Mouse (Mus musculus): ENCODE measurements at regions not wholly inside any gene's neighbourhood (a gene's known extent, or its start where the extent isn't known, plus 50 kb on each side); places are given as distances from the start of the nearest gene placed in this dataset.
A peak's percentile ranks its signal among the peaks of the same experiment; 100 is the strongest.

- DNase-seq (ENCODE audit: low spot score in 2 of 2) = peak; percentile 57 to 67
Measured at GRCm38 (mm10) chr3:41182036-41182899, 99.4 kb upstream of the Pgrmc2 start.

- DNase-seq (ENCODE audit: low spot score in 2 of 2) = no peak
Measured at GRCm38 (mm10) chr3:41181438-41181837, 98.6 kb upstream of the Pgrmc2 start.

- DNase-seq (ENCODE audit: low spot score in 2 of 2) = no peak
Measured at GRCm38 (mm10) chr3:41180911-41181310, 98.1 kb upstream of the Pgrmc2 start.

GRCm38 (mm10) chr3:41179037-41179880 is 96.4 kb upstream of the Pgrmc2 start:
- DNase-seq (ENCODE audit: low spot score in 2 of 2) = no peak

GRCm38 (mm10) chr3:41177124-41177523 is 94.3 kb upstream of the Pgrmc2 start:
- DNase-seq (ENCODE audit: low spot score in 2 of 2) = no peak

GRCm38 (mm10) chr3:41175356-41175755 is 92.5 kb upstream of the Pgrmc2 start:
- no peak for DNase-seq (ENCODE audit: low spot score in 2 of 2)

GRCm38 (mm10) chr3:41173561-41173960 is 90.7 kb upstream of the Pgrmc2 start:
- no peak for DNase-seq (ENCODE audit: low spot score in 2 of 2)

- no peak for DNase-seq (ENCODE audit: low spot score in 2 of 2)
Measured at GRCm38 (mm10) chr3:41172306-41173215, 89.7 kb upstream of the Pgrmc2 start.

- DNase-seq (ENCODE audit: low spot score in 2 of 2) = no peak
Measured at GRCm38 (mm10) chr3:41171772-41172171, 88.9 kb upstream of the Pgrmc2 start.

- DNase-seq (ENCODE audit: low spot score in 2 of 2) = no peak
Measured at GRCm38 (mm10) chr3:41171310-41171709, 88.5 kb upstream of the Pgrmc2 start.

- no peak for DNase-seq (ENCODE audit: low spot score in 2 of 2)
Measured at GRCm38 (mm10) chr3:41170566-41170965, 87.7 kb upstream of the Pgrmc2 start.

- no peak for DNase-seq (ENCODE audit: low spot score in 2 of 2)
Measured at GRCm38 (mm10) chr3:41169430-41169829, 86.6 kb upstream of the Pgrmc2 start.

GRCm38 (mm10) chr3:41168181-41168967 is 85.5 kb upstream of the Pgrmc2 start:
- DNase-seq (ENCODE audit: low spot score in 2 of 2) = no peak

GRCm38 (mm10) chr3:41167476-41167875 is 84.6 kb upstream of the Pgrmc2 start:
- no peak for DNase-seq (ENCODE audit: low spot score in 2 of 2)

GRCm38 (mm10) chr3:41164736-41165135 is 81.9 kb upstream of the Pgrmc2 start:
- DNase-seq (ENCODE audit: low spot score in 2 of 2) = no peak

GRCm38 (mm10) chr3:41163767-41164166 is 80.9 kb upstream of the Pgrmc2 start:
- no peak for DNase-seq (ENCODE audit: low spot score in 2 of 2)

GRCm38 (mm10) chr3:41162514-41162913 is 79.7 kb upstream of the Pgrmc2 start:
- DNase-seq (ENCODE audit: low spot score in 2 of 2) = no peak

- no peak for DNase-seq (ENCODE audit: low spot score in 2 of 2)
Measured at GRCm38 (mm10) chr3:41160648-41161047, 77.8 kb upstream of the Pgrmc2 start.

GRCm38 (mm10) chr3:41158314-41158973 is 75.6 kb upstream of the Pgrmc2 start:
- no peak for DNase-seq (ENCODE audit: low spot score in 2 of 2)

- DNase-seq (ENCODE audit: low spot score in 2 of 2) = no peak
Measured at GRCm38 (mm10) chr3:41157428-41157827, 74.6 kb upstream of the Pgrmc2 start.

Data from adrenal gland, postnatal 4 days (tissue).